Mouse (Mus musculus) midbrain, embryonic 16.5 days (tissue): ENCODE results near the gene Syngr2. TPM values are rescaled to one million over a fixed set of nuclear protein-coding genes. Genes with fewer than 3 reads are reported as not detected.

ENCODE experiments used
- ATAC-seq: fragments of 200-750 bp; cut with Nextera tagmentation; 2 replicates; pipeline ENCODE4 v1.8.0; 2017; ENCODE audit warnings: moderate TSS enrichment
- H3K27ac ChIP-seq: fragments of 300-500 bp; sonication (generic); 2 replicates; pipeline ENCODE4 v1.5.1; 2014; ENCODE audit warnings: mild to moderate bottlenecking, low read length, mixed read lengths
- H3K27me3 ChIP-seq: fragments of 300-500 bp; sonication (generic); 2 replicates; pipeline ENCODE4 v1.6.1; 2014; ENCODE audit warnings: low read depth, low read length, mixed read lengths; ENCODE audit not compliant: control insufficient read depth, insufficient read depth
- H3K36me3 ChIP-seq: fragments of 300-500 bp; sonication (generic); 2 replicates; pipeline ENCODE4 v1.6.1; 2014; ENCODE audit warnings: mild to moderate bottlenecking, low read length, moderate library complexity, mixed read lengths; ENCODE audit not compliant: control insufficient read depth, insufficient read depth
- H3K4me1 ChIP-seq: fragments of 300-500 bp; sonication (generic); 2 replicates; pipeline ENCODE4 v1.6.1; 2014; ENCODE audit warnings: mild to moderate bottlenecking, low read length, mixed read lengths; ENCODE audit not compliant: control insufficient read depth, insufficient read depth
- H3K4me2 ChIP-seq: fragments of 300-500 bp; sonication (generic); 2 replicates; pipeline ENCODE4 v1.6.1; 2014; ENCODE audit warnings: mild to moderate bottlenecking, low read length, mixed read lengths
- H3K4me3 ChIP-seq: fragments of 300-500 bp; sonication (generic); 2 replicates; pipeline ENCODE4 v1.5.1; 2014; ENCODE audit warnings: low read depth, mild to moderate bottlenecking, low read length, moderate library complexity, mixed read lengths
- H3K9ac ChIP-seq: fragments of 300-500 bp; sonication (generic); 2 replicates; pipeline ENCODE4 v1.6.1; 2014; ENCODE audit warnings: low read depth, low read length, mixed read lengths
- H3K9me3 ChIP-seq: fragments of 300-500 bp; sonication (generic); replicated peaks from 2 replicates; pipeline ENCODE4 v1.6.1; 2014; ENCODE audit warnings: mild to moderate bottlenecking, low read length, mixed read lengths; ENCODE audit not compliant: control insufficient read depth, poor library complexity, severe bottlenecking
- WGBS: fragments of 180-500 bp; shearing (Covaris S2); extraction: QIAGEN DNeasy Blood & Tissue Kit; methylation state at CpG from one replicate; pipeline ENCODE4 v1.1.7; 2014; 5-methylcytosine and 5-hydroxymethylcytosine counted together
- polyA plus RNA-seq: library from polyadenylated mRNA; unstranded; fragments of >200 nt; fragmentation: Nextera tagmentation; extraction: Ambion mirVana; gene quantifications from 2 replicates; pipeline ENCODE4 v1.2.1, GENCODE M21; 2015

The Syngr2 gene
- polyA plus RNA-seq, 1 experiment from 2014 or later = 13.8 TPM

GRCm38 (mm10) chr11:117857462-117857861 lies 48.0 kb downstream of the Syngr2 start:
- H3K27ac ChIP-seq = no peak overlapping the region
- no peak overlapping the region for H3K4me3 ChIP-seq
- ATAC-seq = no peak
- H3K36me3 ChIP-seq = no peaks in the 10 kb centered on the region
- H3K9me3 ChIP-seq = no peaks in the 10 kb centered on the region
- no peaks in the 10 kb centered on the region for H3K4me1 ChIP-seq
- H3K9ac ChIP-seq = no peak overlapping the region
- H3K4me2 ChIP-seq = no peak overlapping the region
- H3K27me3 ChIP-seq = 0 out of 2 replicates have a peak, but pooled peaks cover 5% of the 10 kb centered on the region
- 91% methylated on average over 10 of the region's 10 CpGs for WGBS

- no peaks in the 10 kb centered on the region for H3K36me3 ChIP-seq
- no peak overlapping the region for H3K4me3 ChIP-seq
- ATAC-seq = no peak
- H3K27ac ChIP-seq = no peak overlapping the region
- no peaks in the 10 kb centered on the region for H3K4me1 ChIP-seq
- H3K27me3 ChIP-seq = 0 out of 2 replicates have a peak, but pooled peaks cover 5% of the 10 kb centered on the region
- no peaks in the 10 kb centered on the region for H3K9me3 ChIP-seq
- WGBS = 67% methylated on average over 3 of the region's 3 CpGs
- H3K4me2 ChIP-seq = no peak overlapping the region
- no peak overlapping the region for H3K9ac ChIP-seq
Measured at GRCm38 (mm10) chr11:117858392-117858791, 48.9 kb downstream of the Syngr2 start.

GRCm38 (mm10) chr11:117860601-117861000 lies 51.1 kb downstream of the Syngr2 start, which contains the start of gene Tmem235:
Gene Tmem235 (plus strand): TSS chr11:117860752.
- WGBS = 4% methylated on average over 23 of the region's 23 CpGs
- H3K27ac ChIP-seq = no peak within 1 kb of the TSS
- no peak within 1 kb of the TSS for H3K9ac ChIP-seq
- H3K36me3 ChIP-seq = no peaks in the 10 kb centered on the region
- no peaks in the 10 kb centered on the region for H3K4me1 ChIP-seq
- no peak within 1 kb of the TSS for H3K4me2 ChIP-seq
- ATAC-seq = no peak
- no peak within 1 kb of the TSS for H3K4me3 ChIP-seq
- no peaks in the 10 kb centered on the region for H3K9me3 ChIP-seq
- H3K27me3 ChIP-seq = 0 out of 2 replicates have a peak, but pooled peaks cover 5% of the 10 kb centered on the region

GRCm38 (mm10) chr11:117863174-117863856 lies 53.8 kb downstream of the Syngr2 start:
- H3K27me3 ChIP-seq = 0 out of 2 replicates have a peak, but pooled peaks cover 5% of the 10 kb centered on the region

More at GRCm38 (mm10) chr11:117863174-117863856, 53.8 kb downstream of the Syngr2 start:
- Histone ChIP-seq H3K36me3 (no peaks in the 10 kb centered on the region), H3K4me3 (no peak overlapping the region), H3K9me3 (no peaks in the 10 kb centered on the region), H3K4me1 (no peaks in the 10 kb centered on the region; the same call in 1 of the 2 replicates), H3K9ac (no peak overlapping the region), H3K4me2 (no peak overlapping the region), H3K27ac (no peak overlapping the region)
- 24% methylated on average over 11 of the region's 11 CpGs for WGBS
- ATAC-seq = no peak

Other genes starting within 250 kb of the Syngr2 start
- gene Tnrc6c, start 155.4 kb upstream of the Syngr2 start, polyA plus RNA-seq = 28.1 and 31.6 TPM in 2 replicates
- gene Tmc8, start 27.6 kb upstream of the Syngr2 start, polyA plus RNA-seq = 0.73 and 1.6 TPM in 2 replicates
- 4.2 and 4.5 TPM in 2 replicates for gene Tmc6, start 27.5 kb upstream of the Syngr2 start, polyA plus RNA-seq
- gene 6030468B19Rik, start 12.0 kb upstream of the Syngr2 start, polyA plus RNA-seq = not detected in 2 replicates
- 0.99 and 1.6 TPM in 2 replicates for gene Gm20708, start within 50 bp of the Syngr2 start, polyA plus RNA-seq
- gene Afmid, start 16.3 kb downstream of the Syngr2 start, polyA plus RNA-seq = 5.6 and 5.9 TPM in 2 replicates
- gene Tk1, start 16.4 kb downstream of the Syngr2 start, polyA plus RNA-seq = 9.8 and 12.9 TPM in 2 replicates
- 21.0 and 27.3 TPM in 2 replicates for gene Birc5, start 39.6 kb downstream of the Syngr2 start, polyA plus RNA-seq
- gene Tmem235, start 51.1 kb downstream of the Syngr2 start, polyA plus RNA-seq = not detected in 2 replicates
- gene Tha1, start 63.8 kb downstream of the Syngr2 start, polyA plus RNA-seq = 4.2 and 5.0 TPM in 2 replicates
- 5.9 and 7.2 TPM in 2 replicates for gene Socs3, start 160.4 kb downstream of the Syngr2 start, polyA plus RNA-seq
- 61.2 and 62.1 TPM in 2 replicates for gene Pgs1, start 176.6 kb downstream of the Syngr2 start, polyA plus RNA-seq